ENCODE assay signal across 9 mouse cellular contexts in the genomic region with DNA sequence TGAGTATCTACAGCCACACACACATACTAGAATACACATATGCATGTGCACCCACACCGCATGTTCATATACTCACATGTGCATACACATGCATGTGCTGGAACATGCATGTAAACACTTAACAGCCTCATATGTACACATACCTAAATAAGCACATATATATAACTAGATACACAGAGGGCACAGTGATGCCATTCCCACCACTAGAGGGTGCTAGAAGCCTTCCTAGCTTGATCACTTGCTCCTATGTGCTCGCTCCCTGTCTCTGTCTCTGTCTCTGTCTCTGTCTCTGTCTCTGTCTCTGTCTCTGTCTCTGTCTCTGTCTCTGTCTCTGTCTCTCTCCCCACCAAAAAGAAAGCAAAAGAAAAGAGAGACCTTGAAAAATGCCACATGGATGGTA. TPM values are rescaled to one million over a fixed set of nuclear protein-coding genes. Genes with fewer than 3 reads are reported as not detected.
A peak's percentile ranks its signal among the peaks of the same experiment; 100 is the strongest.
DNase-seq lines count a peak whose midpoint lies in the region; TF ChIP-seq lines count a peak whose summit lies in the region.
"Had no signal": no experiment of that assay in that cellular context is flagged by ENCODE, and none has a peak within 500 bp of the region (broad histone marks: within the 10 kb centered on the region; RNA-seq: fewer than 3 reads in every experiment).

No protein-coding gene starts in this region.

- no peaks in the 10 kb centered on the region for H3K79me3 ChIP-seq in C2C12 (ENCODE audit: low read depth)

- H3K36me3 ChIP-seq in C2C12 (ENCODE audit: control insufficient read depth, insufficient read depth), result no peaks in the 10 kb centered on the region
- H3K36me3 ChIP-seq: limb, embryonic 15.5 days had no signal

- H3K27me3 ChIP-seq in C2C12 (ENCODE audit: control insufficient read depth, insufficient read depth, insufficient read length), result peaks cover 13% of the 10 kb centered on the region
- H3K27me3 ChIP-seq: limb, embryonic 15.5 days had no signal

- no peak overlapping the region for H3ac ChIP-seq in C2C12 (ENCODE audit: control insufficient read depth, insufficient read length, low read depth)

- no peak overlapping the region for H3K4me3 ChIP-seq in C2C12 (ENCODE audit: insufficient read depth, poor library complexity, severe bottlenecking)
- H3K4me3 ChIP-seq: limb, embryonic 15.5 days had no signal

- TF ChIP-seq CTCF in C2C12 (IDR thresholded peaks at IDR 0.05; ENCODE audit: control insufficient read depth, insufficient read depth, insufficient read length), result peak; percentile 54

- peak; percentile 56 for DNase-seq in gastrocnemius, postnatal 10 days
- DNase-seq in gastrocnemius, postnatal 36 days, result no peak
- peak; percentile 76 for DNase-seq in adrenal gland, postnatal 10 days
- peak; percentile 66 to 78 for DNase-seq in frontal cortex, postnatal 36 days (ENCODE audit: low spot score in 2 of 2)
- DNase-seq in left cerebral cortex, postnatal 14 days (ENCODE audit: low spot score in 2 of 2), result peak; percentile 78 to 85
- DNase-seq in retina, adult 2 months (ENCODE audit: low read depth, low spot score), result peak; percentile 37
- no peak for DNase-seq in urinary bladder, postnatal 10 days (ENCODE audit: low spot score)

- H3K79me2 ChIP-seq in C2C12 (ENCODE audit: control insufficient read depth, insufficient read depth), result no peaks in the 10 kb centered on the region

- intact Hi-C loops in gastrocnemius, postnatal 36 days (cut with DNase I), result no loop called here
- intact Hi-C loops in left cerebral cortex, postnatal 14 days (cut with DNase I), result no loop called here

TF ChIP-seq in C2C12, 6 proteins besides CTCF, POLR2A, EP300 and RAD21:
- TF ChIP-seq MYOG (IDR thresholded peaks at IDR 0.05; ENCODE audit: control insufficient read depth, extremely low read depth, insufficient read length) (no peak), MYOD1 (IDR thresholded peaks at IDR 0.05; ENCODE audit: control insufficient read depth, insufficient read length, low read depth) (no peak), MAX (IDR thresholded peaks at IDR 0.05) (no peak), USF1 (IDR thresholded peaks at IDR 0.05; ENCODE audit: low read depth) (no peak), CEBPB (IDR thresholded peaks at IDR 0.05; ENCODE audit: low read depth) (no peak), FOSL1 (IDR thresholded peaks at IDR 0.05; ENCODE audit: insufficient read depth, low read length, poor library complexity, severe bottlenecking) (no peak)

RNA-seq across cellular contexts. Expression of a gene that starts 38.8 kb away (rescaled TPM):
- total RNA-seq in gastrocnemius, postnatal 10 days (2021), result 10 to 100 TPM; 38.2 to 42.4 TPM
- 10 to 100 TPM; 23.1 to 26.4 TPM for total RNA-seq in gastrocnemius, postnatal 36 days (2021)
- 42.1 TPM for polyA plus RNA-seq in C2C12 (2012; fragmentation: generic; extraction: Trizol)
- 100 to 1,000 TPM; 113 to 121 TPM for total RNA-seq in adrenal gland, postnatal 10 days (2021)
- total RNA-seq in left cerebral cortex, postnatal 14 days (2021), result 10 to 100 TPM; 68.1 to 73.8 TPM

Comparison
In these comparisons a context has a peak if more than half of its experiments do, and no peak if none do; other contexts are left out.
1. DNase-seq: peak in gastrocnemius, postnatal 10 days (single experiment), adrenal gland, postnatal 10 days (single experiment), frontal cortex, postnatal 36 days (2 of 2), left cerebral cortex, postnatal 14 days (2 of 2) and retina, adult 2 months (single experiment); none in gastrocnemius, postnatal 36 days (0 of 2) and urinary bladder, postnatal 10 days (single experiment).